Mouse (Mus musculus): ENCODE measurements around the gene Chn1.

Chn1 gene

DNA sequence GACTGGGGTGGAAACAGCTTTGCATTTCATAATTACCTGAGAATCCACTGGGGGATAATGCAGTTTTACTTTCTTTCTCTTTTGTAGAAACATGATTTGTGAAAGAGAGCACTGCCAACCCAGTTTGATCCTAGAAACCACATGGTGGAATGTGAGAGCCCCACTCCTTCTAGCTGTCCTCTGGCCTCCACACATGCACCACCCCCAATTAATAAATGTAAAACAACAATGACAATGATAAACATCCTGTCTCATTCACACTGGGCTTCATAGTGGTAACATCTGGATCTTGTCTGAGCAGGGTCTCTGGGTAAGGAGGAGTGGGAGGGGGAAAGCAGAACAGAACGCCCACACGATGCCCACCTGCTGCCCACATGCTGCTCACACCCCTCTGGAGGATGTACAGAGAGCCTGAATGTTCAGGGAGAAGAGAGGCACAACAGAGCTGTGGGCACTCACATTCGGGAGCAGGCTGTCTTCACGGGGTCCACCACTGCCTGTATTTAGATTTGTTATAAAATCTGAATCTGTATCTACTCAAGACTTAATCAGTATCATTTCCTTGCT, 156.6 kb downstream of the Chn1 start:
- no peak for DNase-seq

DNA sequence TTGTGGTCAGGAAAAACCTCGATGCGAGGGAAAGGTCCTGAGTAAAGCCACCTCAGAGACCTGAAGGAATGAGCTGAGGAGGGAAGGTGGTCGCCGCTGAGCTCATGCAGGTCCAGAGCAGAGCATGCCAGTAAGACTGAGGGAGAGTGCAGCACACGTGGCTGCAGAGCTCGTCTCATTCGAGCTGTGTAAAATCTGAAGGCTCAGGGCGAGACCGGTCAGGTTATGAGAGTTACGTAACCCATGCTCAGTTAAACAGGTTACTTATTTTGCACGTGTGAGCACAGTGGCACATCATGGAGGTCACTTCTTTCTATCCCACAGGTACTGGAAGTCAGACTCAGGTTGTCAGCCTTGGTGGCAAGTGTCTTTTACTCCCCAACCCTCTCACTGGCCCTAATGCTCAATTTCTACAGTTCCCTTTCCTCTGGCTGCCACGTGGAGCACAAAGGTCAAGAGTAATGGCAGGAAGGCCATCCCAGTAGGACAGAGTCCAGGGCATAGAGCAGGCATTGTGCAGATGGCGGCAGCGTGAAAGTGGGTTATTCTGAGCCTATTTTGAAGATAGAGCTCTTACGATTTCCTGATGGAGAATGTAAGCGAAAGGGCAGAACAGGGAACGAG, 158.6 kb downstream of the Chn1 start:
- no peak for DNase-seq

DNA sequence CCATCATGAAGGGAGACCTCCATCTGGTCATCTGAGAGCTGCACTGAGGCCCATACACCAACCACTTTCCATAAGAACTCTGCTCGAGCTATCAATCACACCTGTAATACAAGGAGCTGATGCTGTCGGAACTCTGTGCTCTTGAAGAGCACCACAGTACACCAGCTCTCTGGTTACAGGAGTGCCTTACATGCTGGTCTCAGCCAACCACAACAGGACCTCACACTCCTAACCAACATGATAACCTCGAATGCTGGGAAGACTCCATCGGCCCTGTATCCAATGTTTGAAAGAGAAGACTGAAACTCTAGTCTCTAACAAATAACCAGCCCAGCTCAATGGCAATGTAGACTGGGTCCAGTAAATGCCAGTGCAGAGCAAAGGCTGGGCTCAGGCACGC, 159.7 kb downstream of the Chn1 start:
- no peak for DNase-seq

DNA sequence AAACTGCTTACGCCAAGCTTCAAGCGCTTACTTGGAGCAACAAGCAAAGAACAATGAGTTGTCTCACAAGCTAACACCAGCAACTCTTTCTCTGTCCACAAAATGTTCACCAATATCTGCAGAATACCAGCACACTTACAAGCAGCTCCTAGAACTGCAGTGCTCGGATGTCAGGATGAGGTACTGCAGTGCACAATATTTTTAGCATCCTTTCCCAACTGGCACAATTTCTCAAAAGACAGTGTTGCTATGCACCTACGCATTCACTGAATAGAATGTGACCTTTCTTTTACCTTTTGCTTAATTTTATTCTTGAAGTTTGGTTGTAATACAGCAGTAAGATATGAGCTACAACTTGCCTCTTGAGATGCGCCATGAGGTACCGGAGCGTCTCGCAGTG, 160.8 kb downstream of the Chn1 start:
- no peak for DNase-seq

DNA sequence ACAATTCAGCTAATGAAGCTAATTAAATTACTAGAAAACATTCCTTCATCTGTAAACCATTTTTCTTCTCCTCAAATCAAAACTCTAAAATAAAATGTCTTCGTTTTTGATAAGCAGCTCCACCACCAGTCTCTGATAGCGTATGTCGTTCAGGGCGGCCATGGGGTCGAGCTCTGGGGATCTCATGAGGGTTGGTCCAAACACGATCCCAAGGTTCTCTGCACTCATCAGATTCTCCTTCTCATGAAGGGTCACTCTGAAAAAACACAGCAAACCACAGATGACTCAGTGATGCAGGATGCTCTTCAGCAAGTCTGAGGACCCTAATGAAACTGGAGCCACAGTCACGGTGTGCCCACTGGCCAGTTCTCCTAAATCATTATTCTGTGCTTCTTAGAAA, 162.2 kb downstream of the Chn1 start:
- no peak for DNase-seq

DNA sequence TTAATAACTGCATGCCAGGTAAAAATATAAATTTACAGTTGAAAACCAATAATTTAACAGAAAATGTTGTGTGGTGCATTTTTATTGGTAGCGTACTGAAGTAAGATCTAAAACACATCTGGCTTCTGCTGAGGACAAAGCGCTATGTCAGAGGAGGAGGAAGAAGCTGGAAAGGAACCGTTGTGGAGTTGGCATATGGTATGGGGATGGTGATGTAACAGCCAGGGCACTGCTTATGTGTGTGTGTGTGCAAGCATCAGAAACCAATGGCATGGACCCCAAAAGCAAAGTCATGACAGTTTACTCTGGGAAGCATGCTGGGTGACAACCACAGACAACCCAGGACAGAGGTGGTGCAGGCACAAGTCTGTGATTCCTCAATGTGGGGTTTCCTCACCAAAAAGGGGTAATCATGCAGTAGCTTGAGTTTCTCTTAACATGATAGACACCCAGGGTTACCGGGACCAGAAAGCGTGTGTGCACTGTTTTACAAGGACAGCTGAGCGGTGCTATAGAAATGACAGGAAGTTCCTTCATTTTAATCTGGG, 162.7 kb downstream of the Chn1 start:
- DNase-seq, result no peak

DNA sequence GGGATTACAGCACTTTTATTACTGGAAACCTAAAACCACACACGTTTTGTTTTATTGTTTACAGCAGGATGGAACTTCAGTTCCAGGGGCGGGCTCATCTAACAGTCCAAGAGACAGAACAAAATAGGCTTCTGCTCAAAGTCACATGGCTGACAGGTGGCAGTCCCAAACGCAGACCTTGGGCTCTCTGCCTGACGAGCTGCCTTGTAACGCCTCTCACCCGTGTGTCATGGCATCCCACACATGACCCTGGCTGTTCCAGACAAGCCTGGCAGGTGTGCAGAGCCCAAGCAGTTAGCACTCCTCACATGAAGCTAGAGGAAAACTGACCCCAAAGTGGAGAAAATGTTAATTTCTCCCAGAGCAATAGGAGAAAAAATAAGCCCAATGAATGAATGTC, 163.3 kb downstream of the Chn1 start:
- DNase-seq, result no peak

DNA sequence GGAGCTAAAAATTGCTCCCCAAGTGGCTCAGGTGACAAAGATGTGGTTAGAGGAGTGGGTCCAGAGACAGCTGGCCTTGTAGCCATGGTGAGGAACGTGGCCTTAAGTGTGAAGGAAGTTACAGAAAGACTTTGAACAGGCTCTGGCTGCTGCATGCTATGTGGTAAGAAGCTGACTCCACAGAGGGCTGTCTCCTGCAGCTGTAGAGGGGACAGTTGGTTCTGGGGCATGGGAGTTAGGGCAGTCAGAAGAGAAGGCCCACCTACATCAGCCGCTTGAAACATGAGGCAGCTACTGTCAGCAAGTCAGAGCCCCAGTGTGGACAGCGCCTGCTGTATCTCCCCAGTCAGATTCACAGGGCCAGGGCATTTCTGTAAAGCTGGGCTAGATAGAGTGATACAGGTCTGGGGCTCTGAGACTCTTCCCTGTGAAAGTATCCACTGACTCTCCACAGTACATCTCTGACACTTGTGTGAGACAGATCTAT, 165.4 kb downstream of the Chn1 start:
- no peak for DNase-seq

DNA sequence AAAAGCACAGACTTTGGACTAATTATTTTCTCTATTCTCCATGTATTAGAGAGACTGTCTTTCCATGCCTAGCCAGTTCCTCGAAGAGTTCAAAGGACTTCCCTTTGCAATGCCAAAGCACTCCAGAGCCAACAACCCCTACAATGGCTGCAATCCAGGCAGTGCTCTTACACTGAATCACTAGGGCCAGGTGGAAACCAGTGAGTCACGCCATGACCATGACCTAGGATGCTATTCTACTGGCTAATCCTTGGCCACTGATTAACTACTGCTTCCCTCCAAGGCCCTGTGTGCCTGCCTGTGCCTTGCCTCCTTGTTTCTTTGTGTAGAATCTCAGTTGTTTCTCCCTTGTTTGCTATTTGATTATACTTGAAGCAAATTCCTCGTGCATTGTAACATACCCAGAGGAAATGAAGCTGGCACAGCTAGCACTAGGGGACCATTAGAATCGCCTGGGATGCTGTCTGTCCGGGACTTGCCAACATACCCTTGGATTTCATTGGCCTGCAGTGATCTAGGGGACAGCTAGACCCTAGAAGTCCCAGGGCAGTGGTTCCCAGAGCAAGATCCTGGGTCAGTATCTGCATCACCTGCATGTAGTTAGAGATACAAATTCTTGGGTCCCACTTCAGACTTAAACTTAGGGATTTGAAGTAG, 166.0 kb downstream of the Chn1 start:
- no peak for DNase-seq

DNA sequence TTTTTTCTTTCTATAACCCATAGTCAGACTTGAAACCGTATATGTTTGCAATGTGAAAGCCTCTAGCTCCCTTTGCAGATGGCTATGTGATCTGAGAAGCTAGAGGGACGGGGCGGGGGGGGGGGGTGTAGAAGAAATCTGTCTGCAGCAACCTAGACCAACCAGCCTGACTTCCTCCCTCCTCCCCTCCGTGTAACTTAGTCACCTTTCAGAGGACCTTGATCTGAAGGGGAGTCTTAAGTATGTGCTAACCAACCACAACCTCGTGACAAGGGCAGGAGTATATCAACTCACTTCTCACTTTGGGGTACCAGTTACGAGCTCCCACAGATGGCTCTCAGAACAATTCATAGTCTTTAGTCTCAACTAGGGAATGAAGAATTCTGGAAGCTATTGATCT, 166.8 kb downstream of the Chn1 start:
- DNase-seq, result no peak

DNA sequence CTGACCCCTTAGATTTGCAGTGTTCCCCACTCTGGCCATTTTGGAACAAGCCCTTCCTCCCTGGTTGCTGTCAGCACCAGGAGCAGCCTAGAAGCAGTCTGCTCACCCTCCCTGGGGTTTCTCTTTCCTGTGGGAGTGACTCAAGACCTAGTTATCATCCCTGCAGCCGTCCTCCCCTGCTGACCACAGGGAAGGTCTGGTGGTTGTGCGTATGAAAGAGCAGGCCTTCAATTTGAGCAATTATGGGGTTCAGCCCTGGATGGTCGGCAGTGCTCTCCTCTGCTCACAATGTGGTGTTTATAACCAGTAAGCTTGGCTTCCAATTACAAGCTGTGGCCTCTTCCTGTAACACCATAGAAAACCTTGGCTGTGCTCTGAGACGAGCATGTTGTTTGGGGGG, 167.5 kb downstream of the Chn1 start:
- no peak for DNase-seq

DNA sequence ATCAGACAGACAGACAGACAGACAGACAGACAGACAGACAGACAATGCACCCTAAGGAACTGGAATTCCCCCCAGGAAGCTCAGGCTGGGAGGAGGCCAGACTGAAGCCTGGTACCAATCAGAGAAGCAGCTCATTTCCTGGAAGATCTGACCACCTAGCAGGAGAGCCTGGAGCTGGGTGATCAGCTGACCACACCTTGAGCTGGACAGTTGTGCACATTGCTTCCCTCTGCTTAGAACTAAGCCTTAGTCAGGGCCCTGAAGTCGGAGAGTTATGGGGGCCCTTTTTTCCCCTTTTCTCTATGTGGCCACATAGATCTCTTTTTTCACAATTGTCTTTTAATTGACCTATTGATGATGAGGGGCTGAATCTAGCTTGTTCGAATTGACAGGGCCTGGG, 168.0 kb downstream of the Chn1 start:
- no peak for DNase-seq

DNA sequence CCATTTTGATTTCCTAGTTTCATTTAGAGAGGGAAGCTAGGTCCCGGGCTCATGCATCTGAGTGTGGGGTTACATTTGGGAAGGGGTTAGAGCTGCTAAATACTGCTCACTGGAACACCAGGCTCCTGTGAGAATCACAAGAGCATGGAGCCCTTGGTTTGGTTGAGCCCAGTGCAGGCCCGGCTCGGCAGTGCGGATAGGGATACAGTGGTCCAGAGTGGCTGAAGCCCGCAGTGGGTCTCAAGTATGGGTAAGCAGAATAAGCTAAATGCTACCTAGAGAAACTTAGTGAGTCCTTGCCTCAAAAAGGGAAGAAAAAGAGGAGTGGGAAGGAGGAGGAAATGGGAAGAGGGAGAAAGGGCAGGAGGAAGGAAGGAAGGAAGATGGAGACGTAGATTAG, 168.5 kb downstream of the Chn1 start:
- no peak for DNase-seq

DNA sequence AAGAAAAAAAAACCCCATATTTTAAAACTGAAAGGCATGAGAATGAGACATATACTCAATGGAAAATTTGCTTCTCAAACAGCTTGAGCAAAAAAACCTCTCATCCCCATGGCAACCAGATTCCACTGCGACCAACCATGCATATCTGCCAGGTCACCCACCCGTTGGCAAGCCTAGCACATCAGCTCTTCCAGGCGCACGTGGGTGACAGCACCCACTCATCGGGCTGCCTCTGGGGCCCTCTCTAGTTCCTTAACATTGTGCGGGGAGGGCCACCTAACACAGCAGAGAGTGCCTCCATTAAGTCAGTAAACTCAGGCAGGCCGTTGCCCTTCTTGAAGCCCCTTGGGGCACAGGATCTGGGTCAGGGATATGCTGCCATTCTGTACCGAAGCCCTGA, 170.1 kb downstream of the Chn1 start:
- no peak for DNase-seq

DNA sequence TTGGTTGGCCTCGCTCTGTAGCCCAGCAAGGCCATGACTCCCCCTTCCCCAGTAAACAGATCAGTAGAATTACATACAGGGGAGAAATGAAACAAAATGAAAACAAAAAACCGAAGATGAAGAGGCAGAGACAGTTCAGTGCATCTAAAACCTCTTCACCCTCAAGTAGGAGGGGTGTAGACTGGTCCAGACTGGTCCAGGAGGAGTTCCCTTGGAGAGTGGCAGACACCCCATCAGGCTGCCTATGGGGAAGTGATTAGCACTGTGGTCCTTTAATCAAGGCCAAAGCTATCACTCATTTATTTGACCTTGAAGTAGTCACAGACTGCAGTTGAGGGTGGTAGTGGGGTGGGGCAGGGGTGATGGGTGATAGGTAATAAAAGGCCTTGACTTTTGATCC, 170.6 kb downstream of the Chn1 start:
- no peak for DNase-seq

DNA sequence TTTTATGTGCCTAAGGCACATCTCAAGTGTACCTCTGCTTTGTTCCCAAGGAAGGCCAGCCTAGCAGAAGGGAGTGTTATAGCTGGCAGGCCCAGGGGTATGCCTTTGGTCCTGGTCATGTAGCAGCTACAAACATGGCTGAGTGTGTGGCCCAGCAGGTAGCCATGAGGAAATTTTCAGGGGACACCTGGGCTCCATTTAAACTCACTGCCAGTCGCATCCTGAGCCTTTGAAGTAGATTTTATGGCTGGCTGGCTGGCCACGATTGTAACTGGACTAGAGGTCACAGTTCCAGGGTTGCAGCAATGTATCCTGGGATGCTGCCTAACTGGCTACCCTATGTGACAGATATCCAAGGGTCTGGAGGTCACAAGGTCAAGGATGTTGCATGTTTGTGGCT, 174.5 kb downstream of the Chn1 start:
- DNase-seq, result no peak

DNA sequence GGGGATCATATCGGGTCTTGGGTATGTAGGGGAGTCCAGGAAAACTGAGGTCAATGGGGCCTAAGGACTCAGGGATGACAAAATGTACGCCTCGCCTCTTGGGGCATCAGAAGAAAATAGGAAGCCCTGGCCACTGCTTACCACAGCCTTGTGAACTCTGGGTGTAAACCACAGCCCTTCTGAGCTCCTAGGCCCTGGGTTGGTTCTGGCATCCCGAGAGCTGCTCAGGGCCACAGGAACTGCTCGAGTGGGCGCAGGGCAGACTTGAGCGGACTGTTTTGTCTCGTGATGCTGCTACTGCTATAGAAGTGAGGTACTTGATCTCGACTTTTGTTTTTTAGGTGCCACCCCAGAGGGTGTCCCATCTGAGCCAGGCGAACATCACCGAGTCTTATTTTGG, 177.4 kb downstream of the Chn1 start:
- DNase-seq, result no peak

DNA sequence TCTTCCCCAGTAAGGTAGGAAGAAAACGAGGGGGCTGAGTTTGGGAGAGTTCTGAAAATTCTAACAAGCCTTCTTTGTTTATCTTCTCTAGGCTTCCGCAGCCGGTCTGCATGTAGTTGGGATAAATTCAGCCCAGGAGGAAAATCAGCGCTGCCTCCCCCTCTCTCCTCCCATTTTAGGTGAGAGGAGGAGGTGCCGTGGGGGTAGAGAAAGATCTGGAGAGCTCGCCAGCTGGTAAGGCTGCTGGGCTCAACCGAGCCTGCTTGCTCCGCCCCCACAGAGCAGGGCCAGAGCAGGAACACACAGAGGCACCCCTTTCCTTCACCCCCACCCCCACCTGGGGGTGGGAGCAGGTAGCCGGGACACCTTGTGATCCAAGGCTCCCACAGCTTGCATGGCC, 178.4 kb downstream of the Chn1 start:
- DNase-seq, result no peak

DNA sequence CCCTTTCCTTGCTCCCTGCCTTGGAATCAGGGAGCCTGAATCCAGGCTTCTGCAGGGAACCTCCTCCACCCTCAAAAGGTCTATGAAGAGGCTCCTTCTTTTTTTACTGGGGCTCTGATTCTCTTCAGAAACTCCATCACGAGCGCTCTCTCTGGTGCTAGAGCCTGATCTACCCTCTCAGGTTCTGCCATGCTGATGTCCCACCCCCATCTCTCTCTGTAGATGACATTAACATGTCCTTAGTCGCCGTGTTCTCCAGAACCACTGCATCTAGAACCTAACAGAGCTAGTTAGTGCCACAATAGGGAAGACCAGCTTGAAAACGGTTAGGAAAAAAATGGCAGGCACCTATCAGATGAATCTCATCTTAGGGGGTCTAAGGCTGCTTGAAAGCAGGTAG, 178.8 kb downstream of the Chn1 start:
- DNase-seq, result no peak

DNA sequence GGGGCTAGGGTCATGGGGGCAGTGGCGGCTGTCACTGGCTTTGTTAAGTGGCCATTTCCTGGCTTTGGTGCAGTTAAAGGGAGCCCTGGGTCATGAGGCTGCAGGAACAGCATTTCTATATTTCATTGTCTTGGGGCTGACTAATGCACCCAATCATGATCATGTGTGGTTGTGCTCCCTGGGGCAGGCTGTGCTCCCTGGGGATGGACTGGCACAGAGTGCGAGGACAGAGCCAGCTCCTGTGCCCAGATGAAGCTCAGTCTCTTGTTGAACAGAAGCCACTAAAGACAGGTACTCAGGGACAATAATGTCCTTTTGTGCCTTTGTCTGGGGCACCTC, 182.1 kb downstream of the Chn1 start:
- no peak for DNase-seq

DNA sequence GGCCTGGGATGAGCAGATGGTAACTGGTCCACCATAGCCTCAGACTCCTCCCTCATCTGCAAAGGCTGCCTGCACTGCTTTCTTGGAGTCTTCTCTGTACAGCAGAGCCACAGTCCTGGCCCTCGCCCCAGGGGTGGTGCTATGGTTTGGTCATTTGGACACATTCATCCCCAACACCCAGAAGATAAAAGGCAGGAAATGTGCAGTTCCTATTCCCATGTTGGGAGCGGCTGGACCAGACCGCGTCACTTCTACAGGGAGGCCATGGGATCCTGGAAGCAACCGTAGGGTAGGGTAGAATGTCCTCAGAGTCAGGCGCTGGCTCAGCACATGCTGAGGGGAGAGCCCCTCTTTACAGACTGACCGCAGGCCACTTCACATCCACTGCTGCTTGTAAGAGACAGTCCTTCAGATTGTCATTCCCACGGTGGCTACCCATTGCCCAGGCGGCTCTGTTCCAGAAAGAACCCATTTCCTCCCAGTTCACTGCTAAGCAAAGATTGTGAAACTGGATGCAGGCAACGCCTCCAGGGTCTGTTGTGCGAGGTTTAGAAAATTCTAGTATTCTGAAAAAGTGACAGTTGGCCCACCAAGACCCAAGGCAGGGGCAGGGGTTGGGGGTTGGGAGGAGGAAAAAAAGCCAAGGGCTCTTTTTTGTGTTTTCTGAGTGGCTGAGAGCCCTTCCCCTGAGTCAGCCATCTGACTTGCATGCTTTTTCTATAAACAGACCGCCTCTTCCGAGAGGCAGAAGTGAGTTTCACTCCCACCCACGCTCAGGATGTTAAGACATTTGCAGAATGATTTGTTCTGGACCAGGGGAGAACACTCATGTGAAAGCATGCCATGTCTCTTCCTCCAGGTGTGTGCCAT, 182.7 kb downstream of the Chn1 start:
- no peak for DNase-seq

DNA sequence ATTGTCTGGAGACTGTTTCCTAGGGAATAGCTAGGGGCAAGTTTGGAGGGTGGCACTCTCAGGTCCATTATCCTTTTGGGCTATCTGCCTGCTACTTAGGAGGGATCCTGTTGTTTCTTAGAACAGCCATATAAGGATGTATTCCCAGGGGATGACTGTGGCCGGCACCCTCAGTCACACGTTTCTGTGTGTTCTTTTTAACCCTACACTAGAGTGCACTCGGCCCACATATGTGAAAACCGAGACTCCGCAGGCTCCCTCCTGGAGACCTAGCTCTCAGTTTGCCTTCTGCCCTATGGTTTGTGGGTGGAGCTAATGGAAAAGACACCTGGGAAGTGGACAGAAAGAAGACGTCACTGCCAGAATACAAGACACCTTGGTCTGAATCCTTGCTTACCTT, 183.9 kb downstream of the Chn1 start:
- DNase-seq, result no peak

DNA sequence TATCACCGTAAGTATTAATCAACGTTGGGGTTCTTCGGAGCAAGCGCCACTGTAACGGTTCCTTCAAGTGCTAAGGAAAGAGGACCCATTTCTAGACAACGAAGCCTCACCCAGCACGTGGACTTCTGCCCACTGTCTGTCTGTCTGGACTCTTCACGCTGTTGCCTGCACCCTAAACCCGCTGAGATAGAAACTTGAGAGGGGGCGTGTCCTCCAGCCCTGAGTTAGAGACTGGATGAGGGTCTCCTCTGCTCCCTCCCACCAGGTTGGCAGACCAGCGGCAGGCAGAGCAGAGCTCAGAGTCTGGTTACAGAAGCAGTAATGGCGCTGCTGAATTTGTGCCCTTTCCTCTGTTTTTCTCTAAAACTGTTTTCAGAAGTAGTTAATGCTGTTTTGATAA, 185.0 kb downstream of the Chn1 start:
- DNase-seq, result no peak

DNA sequence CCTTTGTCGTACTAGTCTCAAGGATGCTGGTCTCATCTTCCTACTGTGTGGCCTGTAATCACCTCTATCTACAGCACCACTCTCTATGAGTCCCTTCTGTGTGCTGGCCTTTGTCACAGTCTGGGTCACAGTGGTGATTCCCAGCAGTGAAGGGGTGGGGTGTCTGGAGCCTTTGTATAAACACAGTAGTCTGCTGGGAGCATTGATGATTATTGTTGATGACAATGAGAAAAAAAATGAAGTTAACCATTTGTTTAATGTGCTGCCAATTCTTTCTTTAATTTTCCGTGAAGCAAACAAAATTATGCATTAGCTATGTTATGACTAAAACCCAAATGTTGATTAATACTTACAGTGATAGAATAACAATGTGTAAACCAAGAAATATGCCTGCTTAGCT, 186.2 kb downstream of the Chn1 start:
- no peak for DNase-seq
